In genomic region chr6:32944956-32945355, GRCm38 (mm10) we compare ENCODE assay signal across 20 mouse cellular contexts.
"Had no signal": no experiment of that assay in that cellular context is flagged by ENCODE, and none has a peak within 500 bp of the region (broad histone marks: within the 10 kb centered on the region; RNA-seq: fewer than 3 reads in every experiment).

No protein-coding gene starts in this region.

- DNase-seq: gastrocnemius, postnatal 14 days; gastrocnemius, postnatal 36 days; heart, adult 18-20 months; heart, postnatal 10 days; heart, postnatal 4 days; kidney, adult 18-20 months; kidney, adult 8-10 months; kidney, postnatal 10 days; kidney, postnatal 25 days; kidney, postnatal 4 days; liver had no signal

- H3K4me1 ChIP-seq: intestine, embryonic 15.5 days had no signal

- H3K4me3 ChIP-seq: heart, embryonic 10.5 days; heart, embryonic 12.5 days; hindbrain, embryonic 10.5 days; hindbrain, embryonic 12.5 days; intestine, embryonic 15.5 days; layer of hippocampus, adult 2 months; left cerebral cortex, adult 2 months; limb, embryonic 10.5 days; limb, embryonic 12.5 days had no signal
